Comparison of ENCODE assay signal across 8 mouse cellular contexts in genomic region chr8:84771941-84772378, GRCm38 (mm10). TPM values are rescaled to one million over a fixed set of nuclear protein-coding genes. Genes with fewer than 3 reads are reported as not detected.
DNase-seq lines count a peak whose midpoint lies in the region; ATAC-seq and TF ChIP-seq lines count a peak whose summit lies in the region.

No protein-coding gene starts in this region.

- no peaks in the 10 kb centered on the region for H3K9me3 ChIP-seq in hindbrain, embryonic 16.5 days (ENCODE audit: control insufficient read depth, low read length)
- no peaks in the 10 kb centered on the region for H3K9me3 ChIP-seq in midbrain, embryonic 15.5 days

- peak overlapping the region; percentile 65 for H3K9ac ChIP-seq in hindbrain, embryonic 16.5 days (ENCODE audit: low read depth, low read length)
- H3K9ac ChIP-seq in midbrain, embryonic 15.5 days: peak overlapping the region; percentile 25; the same call in 1 of the 2 replicates

- peak overlapping the region; percentile 55 for H3K4me2 ChIP-seq in hindbrain, embryonic 16.5 days (ENCODE audit: low read length)
- H3K4me2 ChIP-seq in midbrain, embryonic 15.5 days: peak overlapping the region; percentile 49

- DNase-seq in lung, adult 2 months: peak; percentile 62
- DNase-seq in lung, postnatal 25 days (ENCODE audit: low spot score): no peak
- no peak for DNase-seq in layer of hippocampus, adult 9-10 months (ENCODE audit: low spot score)
- no peak for DNase-seq in thymus, postnatal 36 days
- DNase-seq in embryo, embryonic 10 days (ENCODE audit: low spot score): no peak

- no peaks in the 10 kb centered on the region for H3K36me3 ChIP-seq in hindbrain, embryonic 16.5 days (ENCODE audit: control insufficient read depth, insufficient read depth, low read length)
- H3K36me3 ChIP-seq in midbrain, embryonic 15.5 days (replicated peaks): no peaks in the 10 kb centered on the region

- peak; percentile 29; the same call in 1 of the 2 replicates for TF ChIP-seq POLR2A in lung, adult 2 months (IDR thresholded peaks at IDR 0.05; ENCODE audit: borderline replicate concordance, extremely low read depth, low read depth, low read length)
- no peak for TF ChIP-seq POLR2A in cortical plate, adult 2 months (IDR thresholded peaks at IDR 0.05; ENCODE audit: extremely low read depth, insufficient read depth, low read length)

- H3K4me3 ChIP-seq in lung, adult 2 months (replicated peaks; ENCODE audit: extremely low read depth, low read depth, low read length): peak overlapping the region; percentile 27
- H3K4me3 ChIP-seq in cortical plate, adult 2 months (ENCODE audit: insufficient read depth, low read length): peak overlapping the region; percentile 72
- peak overlapping the region; percentile 39 for H3K4me3 ChIP-seq in hindbrain, embryonic 16.5 days (ENCODE audit: low read length)
- H3K4me3 ChIP-seq in midbrain, embryonic 15.5 days: peak overlapping the region; percentile 31

- H3K4me1 ChIP-seq in lung, adult 2 months (ENCODE audit: control insufficient read depth, insufficient read depth, low read length): peaks cover 33% of the 10 kb centered on the region
- H3K4me1 ChIP-seq in cortical plate, adult 2 months (ENCODE audit: control insufficient read depth, insufficient read depth, low read length): peaks cover 7% of the 10 kb centered on the region
- peaks cover 25% of the 10 kb centered on the region for H3K4me1 ChIP-seq in hindbrain, embryonic 16.5 days (ENCODE audit: control insufficient read depth, insufficient read depth, low read depth, low read length)
- H3K4me1 ChIP-seq in midbrain, embryonic 15.5 days: peaks cover 36% of the 10 kb centered on the region

- WGBS in lung, adult 2 months: 29% methylated on average over 34 of the region's 34 CpGs
- 7% methylated on average over 34 of the region's 34 CpGs for WGBS in hindbrain, embryonic 16.5 days
- 7% methylated on average over 34 of the region's 34 CpGs for WGBS in midbrain, embryonic 15.5 days

- peaks cover 9% of the 10 kb centered on the region; the same call in 1 of the 2 replicates for H3K27me3 ChIP-seq in hindbrain, embryonic 16.5 days (replicated peaks; ENCODE audit: control insufficient read depth, insufficient read depth, low read length)
- H3K27me3 ChIP-seq in midbrain, embryonic 15.5 days (replicated peaks): peaks cover 63% of the 10 kb centered on the region

- H3K27ac ChIP-seq in cortical plate, adult 2 months (ENCODE audit: insufficient read depth, low read length): peak overlapping the region; percentile 98
- H3K27ac ChIP-seq in hindbrain, embryonic 16.5 days (ENCODE audit: low read depth, low read length): peak overlapping the region; percentile 65
- H3K27ac ChIP-seq in midbrain, embryonic 15.5 days: peak overlapping the region; percentile 82; the same call in 1 of the 2 replicates

- TF ChIP-seq CTCF in lung, adult 2 months (IDR thresholded peaks at IDR 0.05; ENCODE audit: insufficient read depth, low read length): no peak
- TF ChIP-seq CTCF in cortical plate, adult 2 months (IDR thresholded peaks at IDR 0.05; ENCODE audit: extremely low read depth, insufficient read depth, low read length): no peak

- no peak for ATAC-seq in hindbrain, embryonic 16.5 days
- no peak for ATAC-seq in midbrain, embryonic 15.5 days (replicated peaks)

RNA-seq across cellular contexts. Expression of gene Nfix, which starts 28.2 kb away (rescaled TPM):
- 80.1 and 96.2 TPM in 2 replicates for polyA plus RNA-seq in lung, adult 2 months (2012; rRNA removed)
- polyA plus RNA-seq in cortical plate, adult 2 months (2012; rRNA removed): 82.8 and 89.1 TPM in 2 replicates
- polyA plus RNA-seq in hindbrain, embryonic 16.5 days (2015; fragmentation: Nextera tagmentation; extraction: Ambion mirVana): 94.3 and 109 TPM in 2 replicates
- 48.6 and 54.0 TPM in 2 replicates for polyA plus RNA-seq in midbrain, embryonic 15.5 days (2015; fragmentation: Nextera tagmentation; extraction: Ambion mirVana)

RNA-seq across cellular contexts. Expression of gene G430095P16Rik, which starts 49.2 kb away (rescaled TPM):
- 2.0 and 2.8 TPM in 2 replicates for polyA plus RNA-seq in lung, adult 2 months (2012; rRNA removed)
- 0.30 and 0.42 TPM in 2 replicates for polyA plus RNA-seq in cortical plate, adult 2 months (2012; rRNA removed)
- 0.82 and 0.89 TPM in 2 replicates for polyA plus RNA-seq in hindbrain, embryonic 16.5 days (2015; fragmentation: Nextera tagmentation; extraction: Ambion mirVana)
- polyA plus RNA-seq in midbrain, embryonic 15.5 days (2015; fragmentation: Nextera tagmentation; extraction: Ambion mirVana): 0.97 and 1.8 TPM in 2 replicates

RNA-seq across cellular contexts. Expression of gene Dand5, which starts 50.7 kb away (rescaled TPM):
- 2.5 and 2.9 TPM in 2 replicates for polyA plus RNA-seq in lung, adult 2 months (2012; rRNA removed)
- polyA plus RNA-seq in cortical plate, adult 2 months (2012; rRNA removed): 14.9 and 16.0 TPM in 2 replicates
- polyA plus RNA-seq in hindbrain, embryonic 16.5 days (2015; fragmentation: Nextera tagmentation; extraction: Ambion mirVana): 15.4 and 17.1 TPM in 2 replicates
- polyA plus RNA-seq in midbrain, embryonic 15.5 days (2015; fragmentation: Nextera tagmentation; extraction: Ambion mirVana): 12.3 and 13.4 TPM in 2 replicates

RNA-seq across cellular contexts. Expression of gene Gadd45gip1, which starts 59.4 kb away (rescaled TPM):
- 21.3 and 31.7 TPM in 2 replicates for polyA plus RNA-seq in lung, adult 2 months (2012; rRNA removed)
- polyA plus RNA-seq in cortical plate, adult 2 months (2012; rRNA removed): 26.0 and 31.2 TPM in 2 replicates
- polyA plus RNA-seq in hindbrain, embryonic 16.5 days (2015; fragmentation: Nextera tagmentation; extraction: Ambion mirVana): 40.6 and 40.7 TPM in 2 replicates
- polyA plus RNA-seq in midbrain, embryonic 15.5 days (2015; fragmentation: Nextera tagmentation; extraction: Ambion mirVana): 35.5 and 36.1 TPM in 2 replicates
